Mouse (Mus musculus) myocyte (in vitro differentiated cells): Measurements from ENCODE around the gene Ccdc137.

Experiments
- E2F4 ChIP-seq: IDR thresholded peaks from one replicate; pipeline ENCODE4 v1.6.1; 2011; ENCODE audit warnings: mild to moderate bottlenecking, control low read depth, moderate library complexity; ENCODE audit not compliant: insufficient read depth
- POLR2A ChIP-seq: IDR thresholded peaks from one replicate; pipeline ENCODE4 v1.6.1; 2011; ENCODE audit warnings: low read depth, mild to moderate bottlenecking, control low read depth, moderate library complexity; ENCODE audit not compliant: insufficient read length
- POLR2AphosphoS2 ChIP-seq: IDR thresholded peaks from one replicate; pipeline ENCODE4 v1.6.1; 2011; ENCODE audit warnings: low read depth, control low read depth; ENCODE audit not compliant: insufficient read length
- SRF ChIP-seq: IDR thresholded peaks from one replicate; pipeline ENCODE4 v1.6.1; 2011; ENCODE audit warnings: low read depth; ENCODE audit not compliant: control insufficient read depth, insufficient read length
- TCF12 ChIP-seq: IDR thresholded peaks from one replicate; pipeline ENCODE4 v1.6.1; 2011; ENCODE audit warnings: mild to moderate bottlenecking, control low read depth; ENCODE audit not compliant: poor library complexity, insufficient read depth, severe bottlenecking
- USF1 ChIP-seq: IDR thresholded peaks from one replicate; pipeline ENCODE4 v1.6.1; 2011; ENCODE audit warnings: low read depth, mild to moderate bottlenecking, control low read depth, moderate library complexity

DNA sequence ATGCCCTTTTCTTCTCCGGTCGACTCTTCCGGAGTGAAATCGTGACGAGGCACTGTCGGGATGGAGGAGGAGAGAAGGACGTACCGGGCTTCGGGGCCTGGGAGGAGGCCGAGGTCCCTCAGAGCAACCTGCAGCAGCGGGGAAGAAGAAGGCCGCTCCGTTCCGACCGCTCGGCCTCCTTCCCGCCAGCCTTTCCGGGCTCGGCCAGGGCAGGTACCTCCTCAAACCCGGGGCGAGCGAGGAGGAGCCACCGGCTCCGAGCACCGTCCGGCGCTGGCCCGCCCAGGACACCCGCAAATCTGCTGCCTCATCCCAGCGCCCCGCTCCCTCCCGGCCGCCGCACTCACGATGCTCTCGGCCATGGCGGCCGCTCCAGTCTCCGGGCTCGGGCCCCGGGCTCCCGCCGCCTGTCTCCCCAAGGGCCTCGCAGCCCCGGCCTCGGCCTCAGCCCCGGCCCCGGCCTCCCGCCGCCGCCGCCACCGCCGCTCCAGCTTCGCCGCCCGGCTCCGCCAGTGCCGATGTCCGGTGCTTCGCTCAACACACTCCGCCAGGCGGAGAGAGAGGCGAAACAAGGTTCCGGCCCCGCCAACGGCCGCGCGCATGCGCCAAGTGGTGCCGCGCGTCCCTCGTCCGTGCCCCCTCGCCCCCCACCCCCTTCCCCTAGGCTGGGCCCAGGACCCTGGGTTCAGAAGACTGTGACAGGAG, 20.6 kb upstream of the Ccdc137 start, which contains the start of gene Nploc4:
- TF ChIP-seq E2F4 = peak; percentile 56
- TF ChIP-seq TCF12 = no peak
- no peak for TF ChIP-seq SRF
- TF ChIP-seq POLR2A = peak; percentile 86
- peak; percentile 58 for TF ChIP-seq POLR2AphosphoS2
- TF ChIP-seq USF1 = no peak
